Mouse (Mus musculus) cerebellum, adult 8-10 months (tissue): ENCODE data around the gene Shtn1.

ENCODE experiments used
- DNase-seq: peaks from one replicate; pipeline ENCODE4 v3.0.0; 2022

Gene Shtn1

DNA sequence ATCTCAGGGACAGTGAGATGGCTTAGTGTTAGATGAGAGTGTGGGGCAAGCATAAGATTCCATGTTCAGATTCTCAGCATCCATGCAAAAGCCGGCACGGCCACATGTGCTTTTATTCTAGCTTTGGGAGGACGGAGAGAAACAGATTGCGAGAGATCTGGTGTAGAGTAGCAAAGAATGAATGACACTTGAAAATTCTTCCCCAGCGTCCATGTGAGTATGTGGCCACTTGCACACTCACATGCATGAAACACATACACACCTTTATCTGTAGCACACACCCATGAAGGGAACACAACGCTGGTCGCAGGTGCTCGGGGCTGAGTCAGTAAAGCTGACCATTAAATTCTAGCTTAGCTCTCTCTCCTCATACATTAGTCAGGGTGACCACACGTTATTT is 24.3 kb downstream of the Shtn1 start:
- DNase-seq, result no peak

DNA sequence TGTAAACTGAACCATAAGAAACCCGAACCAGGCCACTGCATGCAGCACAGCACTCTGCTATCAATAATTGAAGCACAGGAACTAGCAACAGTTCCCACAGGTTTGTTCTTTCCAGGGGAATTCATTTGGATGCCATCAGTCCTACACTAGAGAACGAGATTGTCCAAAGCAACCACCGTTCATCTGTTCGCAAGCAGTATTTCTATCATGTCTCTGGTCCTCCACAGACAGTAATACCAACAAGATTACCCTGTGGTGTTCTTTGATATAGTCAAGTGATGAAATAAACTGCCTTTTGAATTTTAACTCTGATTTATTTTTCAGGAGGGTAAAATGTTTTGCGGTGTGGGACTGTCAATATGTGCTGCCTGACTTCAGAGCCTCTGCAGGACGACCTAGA is 27.0 kb downstream of the Shtn1 start:
- DNase-seq, result no peak

DNA sequence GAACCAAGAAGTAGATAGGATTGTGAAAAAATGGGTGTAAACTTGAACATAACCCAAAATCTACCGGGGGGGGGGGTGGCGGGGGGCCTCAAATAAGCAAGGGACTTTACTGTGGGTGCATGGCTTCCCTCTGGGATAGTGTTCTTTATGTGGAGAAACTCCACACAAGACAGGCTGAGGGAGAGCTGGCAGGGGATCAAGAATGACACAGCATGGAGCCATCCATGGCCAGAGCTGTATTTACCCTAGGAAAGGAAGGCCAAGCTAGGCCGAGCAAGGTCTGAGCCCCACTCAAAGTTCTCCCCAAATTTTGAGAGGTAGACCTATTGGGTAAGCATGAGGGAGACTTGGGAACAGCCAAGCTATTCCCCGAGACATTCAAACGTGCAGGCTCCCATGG is 28.4 kb downstream of the Shtn1 start:
- peak; percentile 32 for DNase-seq

DNA sequence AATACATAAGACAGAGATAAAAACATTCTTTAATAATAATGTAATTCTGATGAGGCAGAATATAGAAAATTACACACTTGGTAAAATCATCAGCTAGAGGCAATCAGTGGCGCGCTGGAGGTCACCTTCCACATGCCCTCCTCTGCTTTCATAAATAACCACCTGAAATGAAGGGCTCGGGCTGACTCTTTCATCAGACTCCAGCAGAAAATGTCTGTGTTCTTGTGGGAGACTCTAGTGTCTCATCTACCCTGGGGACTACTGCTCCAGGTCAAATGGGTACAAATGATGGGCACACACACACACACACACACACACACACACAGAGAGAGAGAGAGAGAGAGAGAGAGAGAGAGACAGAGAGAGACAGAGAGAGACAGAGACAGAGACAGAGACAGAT is 34.8 kb downstream of the Shtn1 start:
- no peak for DNase-seq

DNA sequence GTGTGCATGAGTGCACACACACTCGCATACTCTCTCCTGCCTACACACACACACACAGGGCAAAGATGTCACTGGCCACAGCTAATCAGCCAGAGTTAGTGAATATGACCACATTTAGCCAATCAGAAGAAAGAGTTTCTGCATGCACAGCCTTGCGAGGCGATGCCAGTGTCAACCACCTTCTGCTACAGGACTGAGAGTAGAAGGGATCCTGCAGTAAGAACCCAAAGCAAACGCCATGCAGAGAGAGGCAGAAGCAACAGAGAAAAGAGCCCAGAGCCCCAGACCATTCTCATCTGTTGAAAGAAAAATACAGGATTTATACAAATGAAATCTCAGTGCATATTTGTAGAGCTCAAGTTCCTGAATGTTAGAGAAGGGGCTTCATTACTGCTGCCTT is 37.1 kb downstream of the Shtn1 start:
- no peak for DNase-seq

DNA sequence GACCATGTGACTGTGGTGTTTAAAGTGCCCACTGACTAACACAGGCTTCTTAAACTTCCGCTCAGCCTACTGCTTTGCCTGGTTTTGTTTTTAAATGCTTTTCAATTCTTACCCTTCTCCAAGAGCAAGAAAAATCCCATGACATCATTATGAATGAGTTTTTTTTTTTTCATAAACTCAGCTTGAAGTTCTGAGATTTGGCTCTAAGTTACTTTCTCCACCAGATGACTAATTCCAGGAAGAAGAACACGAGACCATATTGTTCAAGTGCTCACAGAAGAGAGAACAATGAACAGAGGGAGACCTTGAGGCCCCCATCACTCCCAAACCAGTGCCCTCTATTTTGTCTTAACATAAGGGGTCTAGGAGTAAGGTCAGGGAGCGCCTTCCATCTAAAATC is 39.1 kb downstream of the Shtn1 start:
- no peak for DNase-seq

DNA sequence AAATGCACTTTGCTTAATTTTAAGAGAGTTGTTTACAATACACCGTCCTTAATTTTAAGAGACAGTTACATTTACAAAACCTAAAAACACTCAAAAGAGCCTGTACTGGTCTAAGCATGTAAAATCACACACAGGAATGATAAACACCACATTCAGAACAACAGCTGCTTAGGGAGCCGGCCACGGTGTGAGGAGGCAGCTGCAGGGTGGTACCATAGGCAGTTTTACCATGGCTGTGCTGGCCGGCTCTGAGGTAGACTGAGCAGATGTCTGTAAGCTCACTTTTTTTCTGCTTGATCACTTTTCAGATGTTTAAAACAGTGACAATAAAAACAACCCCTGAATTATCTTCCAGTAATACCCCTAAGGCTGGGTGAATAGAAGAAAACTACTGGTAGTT is 42.7 kb downstream of the Shtn1 start:
- no peak for DNase-seq

DNA sequence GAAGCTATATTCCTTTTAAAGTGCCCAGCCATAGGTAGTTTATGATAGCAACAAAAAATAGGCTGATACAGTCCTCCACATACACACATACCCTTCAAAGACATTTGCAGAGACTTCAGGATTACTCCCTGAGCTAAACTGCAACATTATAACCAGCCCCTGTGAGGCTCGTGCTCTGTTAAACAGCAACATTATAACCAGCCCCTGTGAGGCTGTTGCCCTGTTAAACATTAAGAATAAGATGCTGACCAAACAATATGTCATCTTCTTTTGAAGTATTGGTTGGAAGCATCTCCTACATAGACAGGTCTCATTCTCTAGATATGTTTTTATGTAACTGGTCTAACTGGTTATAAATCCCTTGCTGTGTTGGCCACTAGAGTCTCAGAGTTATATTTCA is 45.7 kb downstream of the Shtn1 start:
- DNase-seq, result no peak

DNA sequence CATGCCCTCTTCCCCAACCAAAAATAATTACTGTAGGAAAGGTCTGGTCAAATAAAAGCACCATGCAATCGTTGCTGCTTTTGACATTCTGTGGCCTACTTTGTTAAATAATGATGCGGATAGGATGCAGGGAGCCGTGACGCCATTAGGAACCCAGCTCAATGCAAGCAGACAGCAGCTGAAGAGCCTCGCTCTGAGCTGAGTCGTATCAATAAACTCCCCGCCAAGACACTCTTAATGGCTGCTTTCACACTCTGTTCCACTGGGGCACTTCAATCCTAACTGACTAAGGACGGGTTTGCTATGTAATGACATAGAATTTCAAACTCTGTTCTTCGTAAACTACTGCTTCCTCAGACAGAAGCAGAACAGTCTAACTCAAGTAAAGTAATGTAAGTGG is 46.9 kb downstream of the Shtn1 start:
- DNase-seq, result no peak

DNA sequence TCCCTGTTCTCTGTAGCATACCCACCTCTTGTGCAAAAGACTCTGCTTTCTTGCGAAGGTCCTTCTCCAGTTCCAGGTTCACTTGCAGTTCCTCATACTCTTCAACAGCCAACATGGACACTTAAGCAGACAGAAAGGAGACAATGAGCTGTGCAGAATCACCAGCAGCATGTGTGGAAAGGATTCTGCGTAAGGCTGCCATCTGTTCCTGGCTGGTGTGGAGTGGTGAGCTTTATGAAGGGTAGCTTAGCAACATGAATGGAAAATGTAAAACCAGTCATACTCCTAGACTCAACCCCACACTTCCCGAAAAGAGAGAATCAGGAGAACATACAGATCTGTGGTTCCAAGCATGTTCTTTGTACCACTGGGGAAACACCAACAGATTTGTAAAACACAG is 47.8 kb downstream of the Shtn1 start:
- DNase-seq, result no peak

DNA sequence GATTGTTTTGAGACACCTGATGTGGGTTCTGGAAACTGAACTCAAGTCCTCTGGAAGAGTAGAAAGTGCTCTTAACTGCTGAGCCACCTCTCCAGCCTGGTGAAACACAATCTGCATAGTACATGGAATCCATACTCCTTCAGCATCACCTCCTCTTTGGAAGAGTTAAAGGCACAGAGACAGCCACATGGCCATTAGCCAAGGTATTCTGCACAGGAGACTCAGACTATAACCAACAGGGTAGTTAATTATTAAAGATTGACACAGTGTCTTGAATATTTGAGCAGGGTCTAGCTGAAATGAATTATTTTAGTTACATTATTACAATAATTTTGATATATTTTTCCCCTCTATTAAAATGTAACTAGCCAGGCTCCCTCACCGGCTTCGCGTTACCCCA is 52.0 kb downstream of the Shtn1 start:
- DNase-seq, result no peak

DNA sequence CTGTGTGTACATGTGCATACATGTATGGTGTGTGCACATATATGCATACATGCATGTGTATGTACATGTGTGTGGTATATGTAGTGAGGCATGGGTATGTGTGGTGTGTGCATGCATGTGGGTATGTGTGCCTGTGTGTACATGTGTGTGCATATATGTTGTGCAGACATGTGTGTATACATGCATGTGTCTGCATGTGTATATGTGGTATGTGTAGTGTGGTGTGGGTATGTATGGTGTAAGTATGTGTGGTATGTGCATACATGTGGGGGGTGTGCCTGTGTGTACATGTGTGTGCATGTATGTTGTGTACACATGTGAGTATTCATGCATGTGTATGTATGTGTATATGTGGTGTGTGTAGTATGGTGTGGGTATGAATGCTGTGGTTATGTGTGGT is 54.3 kb downstream of the Shtn1 start:
- no peak for DNase-seq

DNA sequence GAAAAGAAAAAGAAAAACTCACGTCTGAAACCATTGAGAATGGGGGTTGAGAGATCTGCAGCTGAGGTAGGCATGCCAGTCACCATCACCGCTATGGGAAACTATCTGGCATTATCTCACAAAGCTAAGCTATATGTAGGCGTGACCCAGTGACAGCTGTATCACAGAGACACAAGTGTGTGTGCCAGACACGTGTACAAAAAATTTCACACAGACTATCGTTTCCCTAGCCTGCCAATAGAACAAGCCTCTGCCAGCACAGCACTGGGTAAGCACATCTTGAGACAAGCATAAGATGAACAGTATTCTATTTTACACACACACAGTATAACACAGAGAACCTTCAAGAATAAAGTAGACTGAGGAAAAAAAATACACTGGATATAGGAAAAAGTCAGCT is 65.1 kb downstream of the Shtn1 start:
- no peak for DNase-seq

DNA sequence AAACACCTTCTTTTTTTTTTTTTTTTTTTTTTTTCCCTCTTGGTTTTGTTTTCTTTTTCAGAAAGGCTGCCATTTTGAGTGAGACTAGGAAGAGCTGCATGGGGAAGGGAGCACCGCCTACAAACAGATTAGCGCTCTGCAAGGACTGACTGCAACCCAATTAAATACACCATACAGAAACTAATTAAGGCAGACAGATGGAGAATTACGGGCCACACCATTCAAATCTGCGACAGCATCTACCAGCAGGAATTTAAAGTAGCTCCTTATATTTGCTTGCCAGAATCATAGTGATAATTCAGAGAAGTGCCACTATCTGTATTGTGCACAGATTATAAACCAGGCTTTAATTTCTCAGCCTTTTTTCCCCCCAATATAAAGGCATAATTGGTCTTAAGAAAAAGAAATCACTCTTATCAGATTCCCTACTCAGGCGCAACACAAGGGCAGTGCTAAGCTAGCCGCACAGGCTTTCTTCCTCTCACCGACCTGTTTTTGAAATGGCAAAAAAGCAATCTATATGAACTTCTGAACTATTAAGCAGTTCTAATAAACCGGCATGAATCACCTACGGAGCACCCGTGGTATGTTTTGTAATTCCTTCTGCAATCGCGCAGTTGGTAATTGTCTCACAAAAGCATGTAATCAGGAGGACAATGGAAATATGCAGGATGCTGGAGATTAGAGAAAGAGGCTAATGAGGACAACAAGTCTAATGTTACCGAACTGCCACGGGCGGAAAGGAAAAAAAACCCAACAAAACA is 69.1 kb downstream of the Shtn1 start:
- DNase-seq, result no peak

DNA sequence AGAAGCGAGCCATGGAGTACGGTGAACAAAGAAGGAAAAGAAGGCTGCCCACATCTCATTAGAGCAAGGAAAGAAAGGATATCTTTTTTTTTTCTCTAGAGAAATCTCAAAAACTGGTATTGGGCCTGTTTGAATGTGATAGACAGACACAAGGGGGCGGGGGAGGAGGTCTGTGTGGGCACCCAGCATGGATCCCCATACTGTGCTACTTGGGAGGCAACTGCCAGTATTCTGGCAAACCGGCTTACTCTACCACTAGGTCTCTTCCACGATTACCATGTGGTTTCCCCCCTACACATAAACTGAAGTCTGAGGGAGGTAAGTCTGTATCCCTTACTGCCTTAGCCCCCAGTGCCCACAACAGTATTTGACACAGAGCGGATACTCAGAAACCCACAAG is 73.1 kb downstream of the Shtn1 start:
- no peak for DNase-seq

DNA sequence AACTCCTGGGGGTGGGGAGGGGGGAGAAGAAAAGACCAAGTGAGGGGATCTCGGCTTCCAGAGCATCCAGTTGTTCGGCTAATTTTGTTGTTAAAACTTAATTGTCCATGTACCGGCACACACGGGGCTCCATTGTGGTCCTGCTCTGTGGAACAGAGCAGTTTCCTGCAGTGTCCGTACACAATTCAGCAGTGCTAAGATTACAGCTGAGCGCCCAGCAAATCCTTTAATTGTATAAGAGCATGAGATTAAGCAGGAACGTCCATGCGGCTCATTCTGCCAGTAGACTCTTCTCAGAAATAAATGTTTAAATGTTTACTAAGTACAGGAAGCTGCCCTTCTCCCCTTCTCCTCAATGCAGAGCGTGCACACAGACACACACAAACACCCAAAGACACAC is 94.3 kb downstream of the Shtn1 start:
- no peak for DNase-seq

DNA sequence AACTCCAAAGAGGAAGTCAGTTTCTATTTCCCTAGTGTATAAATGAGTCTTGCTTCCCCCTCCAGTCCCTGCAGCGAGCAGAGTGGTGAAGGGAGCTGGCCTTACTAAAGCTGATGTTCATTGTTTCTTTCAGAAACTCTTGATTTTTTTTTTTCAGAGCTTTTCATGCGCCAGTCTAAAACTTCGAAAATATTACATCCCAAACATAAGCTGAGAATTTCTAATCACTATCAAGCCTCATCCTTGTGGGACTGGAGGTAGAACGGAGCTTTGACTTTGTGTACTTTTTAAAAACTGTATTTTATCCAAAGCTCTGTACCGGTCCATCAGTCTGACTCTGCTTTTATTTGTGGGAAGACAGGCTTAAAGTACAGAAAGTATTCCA is 95.9 kb downstream of the Shtn1 start:
- no peak for DNase-seq

DNA sequence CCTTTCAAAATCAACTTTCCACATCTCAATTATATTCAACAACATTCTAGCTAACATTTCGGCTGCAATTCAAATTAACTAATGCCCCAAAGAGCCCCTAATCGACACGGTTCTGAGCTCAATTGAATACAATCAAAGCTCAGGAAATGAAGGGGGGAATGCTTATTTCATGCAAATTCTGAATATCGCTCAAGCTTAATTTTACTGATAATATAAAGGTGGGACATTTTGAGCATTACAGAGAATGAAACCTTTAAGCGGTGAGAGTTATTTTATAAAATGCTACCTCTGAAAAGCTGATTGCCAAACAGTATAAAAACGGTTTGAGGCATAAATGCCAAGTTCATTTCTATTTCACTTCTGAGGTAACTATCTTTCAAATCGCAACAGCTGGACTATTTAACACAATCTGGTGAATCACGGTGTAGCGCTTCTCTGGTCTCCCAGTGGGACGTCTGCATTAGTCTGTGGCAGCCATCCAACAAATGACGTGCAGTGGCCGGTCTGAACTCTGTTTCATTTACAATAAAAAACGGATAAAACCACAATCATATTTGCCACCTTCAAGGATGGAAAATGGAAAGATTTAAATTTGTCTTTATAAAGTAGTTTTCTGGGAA is 96.4 kb downstream of the Shtn1 start:
- DNase-seq, result peak; percentile 22

DNA sequence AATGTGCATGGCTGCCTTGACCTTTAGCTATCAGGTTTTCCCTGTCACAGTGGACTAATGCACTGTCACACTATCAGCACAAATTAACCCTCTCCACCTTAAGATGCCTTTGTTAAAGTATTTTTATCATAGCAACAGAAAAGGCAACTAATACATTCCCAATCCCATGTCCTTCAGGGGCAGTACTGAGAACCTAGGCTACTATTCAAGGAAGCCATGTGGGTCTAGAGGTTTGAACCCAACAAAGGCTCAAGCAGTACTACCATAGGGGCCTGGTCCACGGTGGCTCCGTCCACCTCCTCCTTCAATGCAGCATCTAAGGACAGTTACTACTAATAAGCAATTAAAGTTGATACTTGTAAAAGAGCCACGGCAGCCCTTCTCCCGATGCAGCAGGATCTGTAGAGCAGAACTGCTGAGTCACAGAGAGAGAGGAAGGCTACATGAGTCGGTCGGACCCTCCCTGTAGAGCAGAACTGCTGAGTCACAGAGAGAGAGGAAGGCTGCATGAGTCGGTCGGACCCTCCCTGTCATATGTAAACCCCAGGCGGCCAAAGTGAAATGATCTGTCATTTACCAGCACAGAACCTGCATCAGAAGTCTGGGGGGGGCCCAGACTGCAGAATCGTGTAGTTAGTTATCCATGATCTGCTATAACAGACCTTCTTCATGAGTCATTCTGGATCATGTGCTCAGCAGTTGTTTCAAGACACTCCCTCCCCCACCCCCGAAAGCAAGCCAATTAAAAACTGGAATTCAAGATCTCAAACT is 97.3 kb downstream of the Shtn1 start:
- DNase-seq, result no peak

DNA sequence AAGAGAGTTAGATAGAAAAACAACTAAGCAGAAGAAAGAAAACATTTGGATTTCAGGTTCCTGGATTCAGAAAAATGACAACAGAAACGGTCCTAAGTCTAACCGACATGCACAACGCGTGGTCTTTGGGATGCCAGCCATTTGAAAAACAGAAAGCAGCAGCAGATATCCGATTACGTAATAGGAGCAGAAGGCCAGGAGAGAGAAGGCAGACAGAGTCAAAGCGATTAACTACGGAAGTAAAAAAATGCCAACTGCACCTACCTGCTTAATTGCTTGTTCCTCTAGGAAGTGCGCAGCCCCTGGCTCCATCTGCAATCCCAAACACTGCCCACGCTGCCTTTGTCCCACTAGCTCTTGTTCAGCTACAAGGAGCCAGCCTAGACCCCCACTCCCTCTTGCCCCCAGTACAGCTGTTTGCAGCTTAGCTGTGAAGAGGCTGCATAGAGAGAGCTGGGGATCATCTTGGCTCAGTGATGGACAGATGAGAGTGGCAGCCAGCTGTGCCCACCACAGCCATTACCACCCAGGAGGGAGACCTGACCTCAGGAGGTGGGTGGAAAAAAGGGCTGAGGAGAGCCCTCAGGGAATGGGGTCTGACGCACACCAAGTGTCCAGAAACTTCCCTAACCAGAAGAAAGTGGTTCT is 100.6 kb downstream of the Shtn1 start:
- DNase-seq, result no peak

DNA sequence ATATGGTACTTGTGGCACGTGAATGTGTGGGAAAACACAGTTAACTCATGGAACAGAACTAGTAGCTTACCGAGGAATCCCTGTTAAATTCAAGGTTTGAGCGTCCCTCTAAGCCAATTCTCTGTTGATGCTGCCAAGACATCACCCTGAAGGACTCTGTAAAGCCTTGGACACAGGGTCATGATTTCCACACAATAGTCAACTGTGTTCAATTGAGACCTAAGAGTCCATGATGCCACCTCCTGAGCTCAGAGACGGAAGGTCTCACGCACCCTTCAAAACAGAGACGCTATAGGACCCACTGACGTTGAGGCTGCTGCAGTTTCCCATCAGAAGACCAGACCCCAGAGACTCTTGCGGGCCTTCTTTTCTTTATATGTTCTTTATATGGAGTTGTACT is 101.8 kb downstream of the Shtn1 start:
- no peak for DNase-seq

DNA sequence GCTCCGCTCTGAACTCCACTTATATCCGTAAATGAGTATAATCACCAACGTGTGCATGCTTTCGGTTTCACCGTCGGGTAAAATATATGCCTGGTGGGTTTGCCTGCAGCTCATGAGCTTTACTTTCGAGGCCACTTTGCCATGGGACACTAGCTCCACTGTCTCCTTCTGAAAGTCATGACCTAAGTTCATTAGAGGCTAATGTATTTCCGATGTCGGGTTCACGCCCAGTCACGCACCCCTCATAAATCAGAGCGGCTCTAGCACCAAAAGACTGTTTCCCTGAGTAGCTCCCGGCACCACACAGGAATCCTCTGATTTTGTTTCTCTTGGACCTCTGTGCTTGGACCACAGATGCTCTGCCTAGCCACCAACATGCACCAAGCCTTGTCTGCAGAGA is 105.1 kb downstream of the Shtn1 start:
- DNase-seq, result no peak

DNA sequence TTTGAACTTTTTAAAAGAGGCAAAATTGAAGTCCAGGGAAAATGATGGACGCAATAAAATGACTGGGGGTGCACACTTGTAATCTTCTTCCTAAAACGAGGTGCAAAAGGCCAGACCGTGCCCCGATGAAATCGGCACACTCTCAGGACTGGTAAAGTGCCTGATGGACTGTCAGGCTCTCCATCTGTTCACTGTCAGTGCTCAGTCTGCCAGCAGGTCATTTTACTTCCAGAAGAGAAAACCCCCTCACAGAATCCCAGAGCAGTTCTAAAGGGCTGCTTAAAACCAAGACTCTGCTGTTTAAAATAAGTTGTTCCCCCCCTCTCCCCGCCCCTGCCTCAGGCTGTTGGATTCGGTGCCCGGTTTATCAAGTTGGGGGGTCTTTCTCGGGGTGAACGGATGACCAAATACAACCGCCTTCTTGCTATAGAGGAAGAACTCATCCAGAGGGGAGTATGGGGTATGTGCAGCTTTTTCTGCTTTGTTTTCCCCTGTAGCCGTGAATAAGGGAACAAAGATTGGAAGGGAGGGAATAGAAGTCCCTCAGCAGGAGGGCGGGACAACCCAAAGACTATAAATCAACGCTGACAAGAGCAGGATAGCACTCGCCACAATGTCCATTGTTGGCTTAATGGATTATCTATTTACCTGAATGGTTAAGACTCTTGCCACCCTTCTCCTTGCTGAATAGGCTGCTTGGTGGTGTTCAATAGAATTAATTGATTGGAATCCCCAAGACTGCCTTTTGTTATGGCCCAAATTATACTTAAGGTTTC is 107.0 kb downstream of the Shtn1 start:
- DNase-seq, result peak; percentile 23
